Mouse (Mus musculus) neutrophil, adult 83 days (primary cell): ENCODE results near the gene Defb28. TPM values are rescaled to one million over a fixed set of nuclear protein-coding genes. Genes with fewer than 3 reads are reported as not detected.

ENCODE experiments used
- total RNA-seq, 2 experiments: library from RNA; stranded (reverse); gene quantifications; one replicate each; pipeline ENCODE4 v1.2.4; 2023

The Defb28 gene
- total RNA-seq = not detected

GRCm38 (mm10) chr2:152517981-152518380 is at the start of gene Defb28:
TSS of gene Defb28 (plus strand) at chr2:152518255.

GRCm38 (mm10) chr2:152476763-152477162 is 41.3 kb upstream of the Defb28 start, which contains the start of gene Defb20:
TSS of gene Defb20 (plus strand) at chr2:152477063.

GRCm38 (mm10) chr2:152490038-152490437 is 28.0 kb upstream of the Defb28 start, which contains the start of gene Defb22:
TSS of gene Defb22 (minus strand) at chr2:152490138.

GRCm38 (mm10) chr2:152511592-152511991 is 6.5 kb upstream of the Defb28 start, which contains the start of gene Defb26:
TSS of gene Defb26 (minus strand) at chr2:152511692.

GRCm38 (mm10) chr2:152539944-152540710 is 22.1 kb downstream of the Defb28 start, which contains the start of gene Defb29:
TSS of gene Defb29 (minus strand) at chr2:152540098.

GRCm38 (mm10) chr2:152569038-152569437 is 51.0 kb downstream of the Defb28 start, which contains the start of gene Gm17416:
TSS of gene Gm17416 (plus strand) at chr2:152569338.

Other genes with a start within 250 kb of the Defb28 start
- 10 to 100 TPM; 66.5 to 76.4 TPM for gene Tbc1d20, start 224.4 kb upstream of the Defb28 start, total RNA-seq
- gene Rbck1, start 185.6 kb upstream of the Defb28 start, total RNA-seq = 10 to 100 TPM; 85.3 to 96.6 TPM
- gene Trib3, start 174.2 kb upstream of the Defb28 start, total RNA-seq = 1 to 10 TPM; 1.6 to 3.2 TPM
- gene Nrsn2, start 141.6 kb upstream of the Defb28 start, total RNA-seq = not detected
- 1 to 10 TPM; 1.1 to 2.0 TPM for gene Sox12, start 120.2 kb upstream of the Defb28 start, total RNA-seq
- gene Zcchc3, start 103.2 kb upstream of the Defb28 start, total RNA-seq = 1 to 10 TPM; 2.0 TPM
- gene 6820408C15Rik, start 102.7 kb upstream of the Defb28 start, total RNA-seq = not detected
- not detected for gene Defb23, start 53.6 kb upstream of the Defb28 start, total RNA-seq
- gene Defb20, start 41.2 kb upstream of the Defb28 start, total RNA-seq = not detected
- not detected for gene Defb22, start 28.1 kb upstream of the Defb28 start, total RNA-seq
- gene Defb26, start 6.6 kb upstream of the Defb28 start, total RNA-seq = not detected
- not detected for gene Defb29, start 21.8 kb downstream of the Defb28 start, total RNA-seq
- not detected for gene Gm17416, start 51.1 kb downstream of the Defb28 start, total RNA-seq
- not detected for gene Defb21, start 54.5 kb downstream of the Defb28 start, total RNA-seq
- gene Defb19, start 62.1 kb downstream of the Defb28 start, total RNA-seq = not detected
- gene Defb45, start 81.1 kb downstream of the Defb28 start, total RNA-seq = not detected
- not detected for gene Defb36, start 86.1 kb downstream of the Defb28 start, total RNA-seq
- gene Defb25, start 104.8 kb downstream of the Defb28 start, total RNA-seq = not detected
- gene Rem1, start 108.7 kb downstream of the Defb28 start, total RNA-seq = 10 to 100 TPM in 1 of 2 experiments, 1 to 10 TPM in 1; 9.6 to 13.4 TPM
- gene H13, start 151.2 kb downstream of the Defb28 start, total RNA-seq = 100 to 1,000 TPM; 132 to 140 TPM
- 10 to 100 TPM; 12.2 to 18.7 TPM for gene Mcts2, start 168.8 kb downstream of the Defb28 start, total RNA-seq
- gene Id1, start 218.0 kb downstream of the Defb28 start, total RNA-seq = 10 to 100 TPM; 72.5 to 80.1 TPM
- not detected for gene Cox4i2, start 235.9 kb downstream of the Defb28 start, total RNA-seq